8 mouse cellular contexts compared by ENCODE assay signal in the genomic region with DNA sequence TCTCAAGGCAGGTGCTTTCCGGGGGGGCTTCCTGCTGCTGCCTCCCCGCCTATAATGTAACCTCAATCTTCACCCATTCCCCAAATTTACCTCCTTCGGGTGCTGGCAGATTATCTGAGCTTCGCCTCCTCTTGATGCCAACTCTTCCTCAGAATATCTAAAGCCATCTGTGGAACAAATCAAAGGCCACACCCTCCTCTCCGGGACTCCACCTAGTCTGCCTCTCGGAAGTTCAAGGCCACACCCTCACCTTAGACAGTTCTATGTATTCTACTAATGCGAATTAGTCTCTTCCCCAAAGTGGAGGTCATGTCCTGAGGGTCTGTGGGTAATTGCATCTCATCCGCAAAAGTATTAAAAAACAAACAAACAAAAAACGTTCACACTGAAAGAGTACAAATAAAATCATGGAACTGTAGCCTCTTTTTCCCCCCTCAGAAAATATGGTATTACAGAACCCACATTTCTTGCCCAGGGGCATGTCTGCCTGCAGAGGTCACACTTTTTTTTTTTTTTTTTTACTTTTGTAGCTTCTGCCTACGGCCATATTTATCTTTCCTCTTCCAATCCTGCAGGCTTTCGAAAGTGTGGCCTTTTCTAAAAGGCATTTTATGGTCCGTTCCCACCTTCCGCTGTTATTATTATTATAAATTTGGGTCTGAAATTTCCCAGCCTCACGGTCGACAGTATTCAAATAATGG. TPM values are rescaled to one million over a fixed set of nuclear protein-coding genes. Genes with fewer than 3 reads are reported as not detected.
DNase-seq lines count a peak whose midpoint lies in the region; ATAC-seq and TF ChIP-seq lines count a peak whose summit lies in the region.

No protein-coding gene starts in this region.

- H3K4me1 ChIP-seq in megakaryocyte, embryonic 14.5 days, result peaks cover 52% of the 10 kb centered on the region
- H3K4me1 ChIP-seq in erythroblast, embryonic 14.5 days (ENCODE audit: control insufficient read depth), result peaks cover 58% of the 10 kb centered on the region
- H3K4me1 ChIP-seq in limb, embryonic 14.5 days (ENCODE audit: control insufficient read depth, insufficient read depth, low read length), result peaks cover 4% of the 10 kb centered on the region
- H3K4me1 ChIP-seq in stomach, embryonic 15.5 days, result peaks cover 14% of the 10 kb centered on the region; the same call in 1 of the 2 replicates

- DNase-seq in limb, embryonic 14.5 days (ENCODE audit: low spot score), result no peak
- no peak for DNase-seq in spleen, adult 12 weeks (ENCODE audit: low spot score)
- no peak for DNase-seq in urinary bladder, postnatal 36 days (ENCODE audit: low spot score in 2 of 2)
- no peak for DNase-seq in spleen, postnatal 4 days (ENCODE audit: low spot score in 2 of 2)

- H3K4me2 ChIP-seq in limb, embryonic 14.5 days (replicated peaks; ENCODE audit: low read depth, low read length, severe bottlenecking), result peak overlapping the region; percentile 95
- peak overlapping the region; percentile 94 for H3K4me2 ChIP-seq in stomach, embryonic 15.5 days

- no peak overlapping the region for H3K27ac ChIP-seq in limb, embryonic 14.5 days (replicated peaks; ENCODE audit: low read depth, low read length)
- H3K27ac ChIP-seq in stomach, embryonic 15.5 days, result no peak overlapping the region

- no peaks in the 10 kb centered on the region for H3K9me3 ChIP-seq in megakaryocyte, embryonic 14.5 days
- peaks cover 3% of the 10 kb centered on the region; the same call in 1 of the 2 replicates for H3K9me3 ChIP-seq in erythroblast, embryonic 14.5 days (ENCODE audit: control insufficient read depth, low read length)
- H3K9me3 ChIP-seq in limb, embryonic 14.5 days (ENCODE audit: control insufficient read depth, low read length), result no peaks in the 10 kb centered on the region
- no peaks in the 10 kb centered on the region for H3K9me3 ChIP-seq in stomach, embryonic 15.5 days

- peak overlapping the region; percentile 94 for H3K4me3 ChIP-seq in megakaryocyte, embryonic 14.5 days (replicated peaks)
- peak overlapping the region; percentile 62 for H3K4me3 ChIP-seq in erythroblast, embryonic 14.5 days (replicated peaks)
- peak overlapping the region; percentile 45 for H3K4me3 ChIP-seq in limb, embryonic 14.5 days (replicated peaks; ENCODE audit: low read length)
- H3K4me3 ChIP-seq in stomach, embryonic 15.5 days (replicated peaks), result peak overlapping the region; percentile 52

- no peak for ATAC-seq in megakaryocyte, adult 5-6 weeks (ENCODE audit: poor library complexity, severe bottlenecking)
- no peak for ATAC-seq in limb, embryonic 14.5 days (ENCODE audit: low FRiP score, low read depth)
- no peak for ATAC-seq in stomach, embryonic 15.5 days (ENCODE audit: insufficient read depth, low FRiP score, low read depth)

- H3K36me3 ChIP-seq in megakaryocyte, embryonic 14.5 days (replicated peaks; ENCODE audit: low read length), result no peaks in the 10 kb centered on the region
- no peaks in the 10 kb centered on the region for H3K36me3 ChIP-seq in erythroblast, embryonic 14.5 days (ENCODE audit: control insufficient read depth)
- no peaks in the 10 kb centered on the region for H3K36me3 ChIP-seq in limb, embryonic 14.5 days (ENCODE audit: control insufficient read depth, insufficient read depth, low read length)
- H3K36me3 ChIP-seq in stomach, embryonic 15.5 days, result no peaks in the 10 kb centered on the region

- 13% methylated on average over 15 of the region's 15 CpGs for WGBS in limb, embryonic 14.5 days
- 16% methylated on average over 15 of the region's 15 CpGs for WGBS in stomach, embryonic 15.5 days

- H3K9ac ChIP-seq in limb, embryonic 14.5 days (ENCODE audit: low read depth, low read length, severe bottlenecking), result no peak overlapping the region; the same call in 1 of the 2 replicates
- H3K9ac ChIP-seq in stomach, embryonic 15.5 days, result no peak overlapping the region

- no peak for TF ChIP-seq POLR2A in limb, embryonic 14.5 days (IDR thresholded peaks at IDR 0.05; ENCODE audit: borderline replicate concordance, extremely low read depth, insufficient read depth, insufficient read length)

- peaks cover 78% of the 10 kb centered on the region for H3K27me3 ChIP-seq in megakaryocyte, embryonic 14.5 days (replicated peaks)
- peaks cover 80% of the 10 kb centered on the region for H3K27me3 ChIP-seq in erythroblast, embryonic 14.5 days (ENCODE audit: control insufficient read depth)
- H3K27me3 ChIP-seq in limb, embryonic 14.5 days (ENCODE audit: control insufficient read depth, insufficient read depth, low read length), result peaks cover 16% of the 10 kb centered on the region
- H3K27me3 ChIP-seq in stomach, embryonic 15.5 days (replicated peaks), result peaks cover 15% of the 10 kb centered on the region

RNA-seq across cellular contexts. Expression of a gene that starts 10.2 kb away (rescaled TPM):
- 696 and 878 TPM in 2 replicates for polyA plus RNA-seq in megakaryocyte, embryonic 14.5 days (2012; ENCODE audit: insufficient read depth, low replicate concordance)
- 20.2 and 24.2 TPM in 2 replicates for total RNA-seq in megakaryocyte, adult 5-6 weeks (2015)
- 52.8 and 56.8 TPM in 2 replicates for total RNA-seq in megakaryocyte, adult 5-6 weeks (2017)
- 14.0 and 19.6 TPM in 2 replicates for polyA plus RNA-seq in erythroblast, embryonic 14.5 days (2012)
- 28.1 and 29.1 TPM in 2 replicates for polyA plus RNA-seq in limb, embryonic 14.5 days (2012; rRNA removed)
- polyA plus RNA-seq in limb, embryonic 14.5 days (2014; fragmentation: Nextera tagmentation; extraction: Ambion mirVana), result 9.9 and 10.0 TPM in 2 replicates
- polyA plus RNA-seq in stomach, embryonic 15.5 days (2015; fragmentation: Nextera tagmentation; extraction: Ambion mirVana), result 7.2 and 7.6 TPM in 2 replicates

RNA-seq across cellular contexts. Expression of a gene that starts 56.1 kb away (rescaled TPM):
- polyA plus RNA-seq in megakaryocyte, embryonic 14.5 days (2012; ENCODE audit: insufficient read depth, low replicate concordance), result 29.1 and 128 TPM in 2 replicates
- 41.2 and 48.0 TPM in 2 replicates for total RNA-seq in megakaryocyte, adult 5-6 weeks (2015)
- 69.0 and 71.2 TPM in 2 replicates for total RNA-seq in megakaryocyte, adult 5-6 weeks (2017)
- 6.5 and 8.1 TPM in 2 replicates for polyA plus RNA-seq in erythroblast, embryonic 14.5 days (2012)
- 94.7 and 127 TPM in 2 replicates for polyA plus RNA-seq in limb, embryonic 14.5 days (2012; rRNA removed)
- 153 and 165 TPM in 2 replicates for polyA plus RNA-seq in limb, embryonic 14.5 days (2014; fragmentation: Nextera tagmentation; extraction: Ambion mirVana)
- polyA plus RNA-seq in stomach, embryonic 15.5 days (2015; fragmentation: Nextera tagmentation; extraction: Ambion mirVana), result 200 and 217 TPM in 2 replicates

RNA-seq across cellular contexts. Expression of a gene that starts 57.5 kb away (rescaled TPM):
- polyA plus RNA-seq in megakaryocyte, embryonic 14.5 days (2012; ENCODE audit: insufficient read depth, low replicate concordance), result not detected in 2 replicates
- total RNA-seq in megakaryocyte, adult 5-6 weeks (2015), result not detected in 2 replicates
- not detected in 2 replicates for total RNA-seq in megakaryocyte, adult 5-6 weeks (2017)
- not detected in 2 replicates for polyA plus RNA-seq in erythroblast, embryonic 14.5 days (2012)
- polyA plus RNA-seq in limb, embryonic 14.5 days (2012; rRNA removed), result 8.8 and 9.9 TPM in 2 replicates
- polyA plus RNA-seq in limb, embryonic 14.5 days (2014; fragmentation: Nextera tagmentation; extraction: Ambion mirVana), result 11.1 and 13.3 TPM in 2 replicates
- polyA plus RNA-seq in stomach, embryonic 15.5 days (2015; fragmentation: Nextera tagmentation; extraction: Ambion mirVana), result 47.7 and 56.2 TPM in 2 replicates

Comparison
In these comparisons a context has a peak if more than half of its experiments do, and no peak if none do; other contexts are left out.
1. RNA of a gene that starts 10.2 kb away (polyA plus RNA-seq): 696 to 878 TPM in megakaryocyte, embryonic 14.5 days; 9.9 to 29.1 TPM in limb, embryonic 14.5 days, 14.0 to 19.6 TPM in erythroblast, embryonic 14.5 days and 7.2 to 7.6 TPM in stomach, embryonic 15.5 days; every median in the first group is over 10 times any median in the second.
2. Peak in every context shown above with its lines, with median percentiles within 50 percentile points of each other: H3K4me3 ChIP-seq.